Mouse (Mus musculus) MEL (cell line): ENCODE measurements at regions not wholly inside any gene's neighbourhood (a gene's known extent, or its start where the extent isn't known, plus 50 kb on each side); places are given as distances from the start of the nearest gene placed in this dataset.

Source experiments
- CHD2 ChIP-seq: IDR thresholded peaks from 2 replicates; pipeline ENCODE4 v1.6.1; 2011; ENCODE audit warnings: low read length, improper control_type of control experiment
- CTCF ChIP-seq, 3 experiments: IDR thresholded peaks in 2 of 3; conservative IDR thresholded peaks in 1 of 3; 2 replicates each; pipeline ENCODE4 v1.5.1; 2011 to 2012; ENCODE audit warnings: low read length in 3 of 3, low read depth in 2 of 3, mild to moderate bottlenecking in 2 of 3, improper control_type of control experiment in 1 of 3, inconsistent platforms in 1 of 3, mixed read lengths in 1 of 3, moderate library complexity in 1 of 3; ENCODE audit not compliant: control insufficient read depth in 1 of 3, insufficient read depth in 1 of 3, poor library complexity in 1 of 3, severe bottlenecking in 1 of 3
- EP300 ChIP-seq, 2 experiments: IDR thresholded peaks; 2 replicates each; pipeline ENCODE4 v1.6.1; 2011; ENCODE audit warnings: improper control_type of control experiment in 2 of 2, low read length in 2 of 2, low read depth in 1 of 2, mild to moderate bottlenecking in 1 of 2
- GABPA ChIP-seq: IDR thresholded peaks from 2 replicates; pipeline ENCODE4 v1.6.1; 2012; ENCODE audit warnings: low read depth, mild to moderate bottlenecking, inconsistent platforms, low read length, improper control_type of control experiment, moderate library complexity
- GATA1 ChIP-seq: IDR thresholded peaks from 2 replicates; pipeline ENCODE4 v1.6.1; 2011; ENCODE audit warnings: low read depth, low read length, improper control_type of control experiment
- HCFC1 ChIP-seq: IDR thresholded peaks from 2 replicates; pipeline ENCODE4 v1.6.1; 2012; ENCODE audit warnings: low read depth, mild to moderate bottlenecking, inconsistent platforms, low read length, improper control_type of control experiment, moderate library complexity
- KAT2A ChIP-seq: conservative IDR thresholded peaks from 2 replicates; pipeline ENCODE4 v1.6.1; 2012; ENCODE audit warnings: low read depth, low read length, improper control_type of control experiment, inconsistent platforms
- MAFK ChIP-seq: IDR thresholded peaks from 2 replicates; pipeline ENCODE4 v1.6.1; 2011; ENCODE audit warnings: low read depth, mild to moderate bottlenecking, low read length, improper control_type of control experiment, borderline replicate concordance
- MAX ChIP-seq: IDR thresholded peaks from 2 replicates; pipeline ENCODE4 v1.6.1; 2011; ENCODE audit warnings: low read length, improper control_type of control experiment
- NRF1 ChIP-seq: IDR thresholded peaks from 2 replicates; pipeline ENCODE4 v1.6.1; 2014; ENCODE audit warnings: low read depth, mild to moderate bottlenecking, inconsistent platforms, low read length, improper control_type of control experiment, moderate library complexity; ENCODE audit not compliant: poor library complexity, insufficient read depth, severe bottlenecking
- POLR2A ChIP-seq, 2 experiments: IDR thresholded peaks; 2 replicates each; pipeline ENCODE4 v1.6.1; 2011 to 2012; ENCODE audit warnings: low read length in 2 of 2, mild to moderate bottlenecking in 2 of 2, control low read depth in 1 of 2, improper control_type of control experiment in 1 of 2, low read depth in 1 of 2, moderate library complexity in 1 of 2; ENCODE audit not compliant: control insufficient read depth in 1 of 2, insufficient read depth in 1 of 2, poor library complexity in 1 of 2
- SMC3 ChIP-seq: IDR thresholded peaks from 2 replicates; pipeline ENCODE4 v1.6.1; 2011; ENCODE audit warnings: low read depth, low read length, improper control_type of control experiment
- USF2 ChIP-seq, 2 experiments: IDR thresholded peaks; 2 replicates each; pipeline ENCODE4 v1.6.1; 2011 to 2012; ENCODE audit warnings: improper control_type of control experiment in 2 of 2, low read length in 2 of 2, borderline replicate concordance in 1 of 2, inconsistent platforms in 1 of 2, low read depth in 1 of 2, mild to moderate bottlenecking in 1 of 2; ENCODE audit not compliant: insufficient read depth in 1 of 2
- ZKSCAN1 ChIP-seq: IDR thresholded peaks from 2 replicates; pipeline ENCODE4 v1.6.1; 2012; ENCODE audit warnings: low read depth, mild to moderate bottlenecking, inconsistent platforms, low read length, improper control_type of control experiment, moderate library complexity

DNA sequence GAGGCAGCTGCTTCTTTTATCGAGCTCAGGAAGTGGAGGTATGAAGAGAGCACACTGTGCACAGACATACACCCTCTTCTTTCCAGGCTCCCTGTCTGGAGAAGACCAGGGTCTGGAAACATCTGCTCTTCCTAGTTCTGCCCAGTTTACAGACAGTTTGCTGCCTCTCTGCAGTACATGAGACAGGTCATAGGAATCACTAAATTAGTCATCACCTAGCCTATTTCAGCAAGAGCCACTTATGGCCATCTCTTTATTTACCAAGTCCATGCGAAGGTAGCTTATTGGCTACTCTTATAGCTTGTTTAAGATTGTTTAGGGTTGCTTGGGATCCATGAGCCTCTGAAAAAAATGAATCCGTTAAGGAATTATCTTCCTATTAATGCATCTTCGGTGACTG lies 257.9 kb downstream of the Nfkbiz start:
- TF ChIP-seq POLR2A (IDR thresholded peaks at IDR 0.05; ENCODE audit: control insufficient read depth in 1 of 2, insufficient read depth in 1 of 2, low read depth in 1 of 2, low read length in 2 of 2, poor library complexity in 1 of 2) (no peak), SMC3 (no peak), CTCF (IDR thresholded peaks at IDR 0.05 in 2 of 3, conservative IDR thresholded peaks at IDR 0.05 in 1 of 3; ENCODE audit: control insufficient read depth in 1 of 3, insufficient read depth in 1 of 3, low read depth in 2 of 3, low read length in 3 of 3, poor library complexity in 1 of 3, severe bottlenecking in 1 of 3) (no peak), EP300 (IDR thresholded peaks at IDR 0.05; ENCODE audit: low read depth in 1 of 2, low read length in 2 of 2) (no peak), ZKSCAN1 (no peak), HCFC1 (no peak), NRF1 (no peak), CHD2 (no peak), GATA1 (no peak), MAX (no peak), USF2 (IDR thresholded peaks at IDR 0.05; ENCODE audit: borderline replicate concordance in 1 of 2, insufficient read depth in 1 of 2, low read depth in 1 of 2, low read length in 2 of 2) (no peak), GABPA (no peak), KAT2A (no peak), MAFK (no peak)
